Comparison of ENCODE assay signal across 10 mouse cellular contexts in the genomic region with DNA sequence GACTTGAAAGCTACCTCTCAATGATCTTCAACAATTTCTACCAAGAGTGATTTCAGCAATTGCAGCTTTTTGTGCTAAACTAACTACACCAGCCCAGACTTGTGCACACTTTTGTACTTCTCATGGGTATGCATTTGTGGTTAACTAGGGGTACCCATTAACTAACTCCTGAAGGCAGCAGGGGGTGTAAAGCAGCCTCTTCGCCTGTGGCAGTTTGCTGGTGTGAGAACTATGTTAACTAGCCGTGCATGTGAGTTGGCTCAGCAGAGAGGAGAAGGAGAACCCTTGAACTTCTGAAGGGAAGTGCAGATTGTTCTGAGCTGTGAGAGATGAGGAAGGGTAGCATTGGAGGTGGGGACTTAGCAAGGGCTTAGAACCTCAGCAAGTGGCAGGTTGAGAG.
"Had no signal": no experiment of that assay in that cellular context is flagged by ENCODE, and none has a peak within 500 bp of the region (broad histone marks: within the 10 kb centered on the region; RNA-seq: fewer than 3 reads in every experiment).

No protein-coding gene starts in this region.

- DNase-seq: layer of hippocampus, postnatal 36 days; liver; lung, adult 18-20 months; right cerebral cortex, postnatal 25 days; thymus, postnatal 4 days had no signal

- H3K4me2 ChIP-seq: intestine, embryonic 15.5 days; limb, embryonic 12.5 days; midbrain, embryonic 12.5 days had no signal

- H3K9ac ChIP-seq: intestine, embryonic 15.5 days; limb, embryonic 12.5 days; liver, embryonic 14.5 days; midbrain, embryonic 12.5 days had no signal

- H3K9me3 ChIP-seq: intestine, embryonic 15.5 days; limb, embryonic 12.5 days; midbrain, embryonic 12.5 days had no signal

- H3K27me3 ChIP-seq: intestine, embryonic 15.5 days; limb, embryonic 12.5 days; midbrain, embryonic 12.5 days had no signal

- H3K4me1 ChIP-seq: intestine, embryonic 15.5 days; limb, embryonic 12.5 days; midbrain, embryonic 12.5 days had no signal

- H3K27ac ChIP-seq: intestine, embryonic 15.5 days; limb, embryonic 12.5 days; liver, embryonic 14.5 days; midbrain, embryonic 12.5 days; stomach, postnatal 0 days had no signal

- ATAC-seq: intestine, embryonic 15.5 days had no signal

- H3K4me3 ChIP-seq: intestine, embryonic 15.5 days; limb, embryonic 12.5 days; midbrain, embryonic 12.5 days had no signal
